Mouse (Mus musculus): ENCODE results near the gene Spon1. TPM values are rescaled to one million over a fixed set of nuclear protein-coding genes. Genes with fewer than 3 reads are reported as not detected.

Gene Spon1
- polyA plus RNA-seq, 1 experiment from 2014 or later, result 4.7 TPM

DNA sequence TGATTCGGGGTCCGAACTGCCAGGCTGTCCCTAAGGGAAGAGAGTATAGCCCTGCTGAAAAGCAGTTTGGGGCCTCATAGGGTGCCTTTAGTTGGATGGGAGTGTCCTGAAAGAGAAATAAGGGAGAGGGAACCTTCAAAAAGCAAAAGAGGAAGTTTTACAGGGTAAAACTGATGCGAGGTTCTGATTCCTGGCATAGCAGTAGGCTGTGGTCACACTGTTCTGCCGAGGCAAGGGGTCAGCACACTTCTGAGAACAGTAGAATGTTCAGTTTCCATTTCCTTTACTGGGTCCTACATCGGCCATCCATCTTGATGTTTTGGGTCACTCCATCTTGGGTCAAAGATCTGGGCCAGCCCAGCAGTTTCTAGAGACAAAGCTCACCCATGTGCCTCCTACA, 14.5 kb downstream of the Spon1 start:
- ATAC-seq (ENCODE audit: insufficient number of reproducible peaks, insufficient read depth, low FRiP score, low TSS enrichment, low read depth), result no peak
- H3K27me3 ChIP-seq, result no peaks in the 10 kb centered on the region
- H3K4me2 ChIP-seq, result no peak overlapping the region
- WGBS, result 86% methylated on average over 5 of the region's 5 CpGs
- no peaks in the 10 kb centered on the region for H3K9me3 ChIP-seq
- no peak overlapping the region for H3K27ac ChIP-seq
- no peak overlapping the region for H3K9ac ChIP-seq (replicated peaks)
- H3K36me3 ChIP-seq, result no peaks in the 10 kb centered on the region
- H3K4me1 ChIP-seq (replicated peaks), result no peaks in the 10 kb centered on the region
- no peak overlapping the region for H3K4me3 ChIP-seq (replicated peaks)

DNA sequence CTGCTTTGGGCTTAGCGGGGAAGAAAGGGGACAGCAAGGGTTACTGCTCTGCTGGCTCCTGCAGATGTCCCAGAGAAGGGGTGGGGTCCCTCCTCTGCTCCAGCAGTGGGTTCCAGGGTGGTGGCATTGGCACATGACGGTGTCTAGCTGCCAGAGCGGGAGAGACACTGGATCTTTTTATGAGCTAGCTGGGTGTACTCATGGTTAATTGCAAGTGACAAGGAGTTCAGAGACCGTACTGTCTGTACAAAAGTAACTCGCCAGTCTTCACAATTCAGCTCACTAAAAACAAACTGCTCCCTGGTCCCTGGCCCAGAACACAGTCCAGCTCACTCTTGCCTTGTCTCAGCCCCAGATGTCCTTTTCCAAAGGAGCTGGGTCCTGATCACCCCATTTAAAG, 26.2 kb downstream of the Spon1 start:
- no peak overlapping the region for H3K27ac ChIP-seq
- H3K4me1 ChIP-seq (replicated peaks), result no peaks in the 10 kb centered on the region
- H3K36me3 ChIP-seq, result no peaks in the 10 kb centered on the region
- H3K9ac ChIP-seq (replicated peaks), result no peak overlapping the region
- no peak for ATAC-seq (ENCODE audit: insufficient number of reproducible peaks, insufficient read depth, low FRiP score, low TSS enrichment, low read depth)
- H3K4me2 ChIP-seq, result no peak overlapping the region
- WGBS, result 66% methylated on average over 5 of the region's 5 CpGs
- H3K27me3 ChIP-seq, result no peaks in the 10 kb centered on the region
- 0 out of 2 replicates have a peak, but pooled peaks cover 3% of the 10 kb centered on the region for H3K9me3 ChIP-seq
- H3K4me3 ChIP-seq (replicated peaks), result no peak overlapping the region

DNA sequence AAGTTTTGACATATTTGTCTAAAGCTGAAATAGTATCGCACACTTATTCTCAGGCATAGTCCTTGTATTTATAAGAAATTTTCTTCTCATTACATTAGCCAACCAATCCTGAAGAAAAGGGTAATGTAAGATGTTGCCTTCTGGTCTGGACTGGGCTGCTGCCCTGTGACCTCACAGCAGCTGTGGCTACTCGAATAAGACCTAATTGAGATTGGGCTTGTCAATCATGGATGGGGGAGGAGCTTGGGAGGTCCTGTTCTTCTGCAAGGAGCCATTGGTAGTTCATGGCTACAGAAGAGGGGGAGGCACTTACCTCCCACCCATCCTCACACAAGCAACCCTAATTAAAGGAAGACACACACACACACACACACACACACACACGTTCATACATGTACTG, 27.1 kb downstream of the Spon1 start:
- no peaks in the 10 kb centered on the region for H3K36me3 ChIP-seq
- no peak for ATAC-seq (ENCODE audit: insufficient number of reproducible peaks, insufficient read depth, low FRiP score, low TSS enrichment, low read depth)
- H3K9me3 ChIP-seq, result 0 out of 2 replicates have a peak, but pooled peaks cover 3% of the 10 kb centered on the region
- H3K27ac ChIP-seq, result no peak overlapping the region
- H3K27me3 ChIP-seq, result no peaks in the 10 kb centered on the region
- no peak overlapping the region for H3K9ac ChIP-seq (replicated peaks)
- H3K4me3 ChIP-seq (replicated peaks), result no peak overlapping the region
- H3K4me2 ChIP-seq, result no peak overlapping the region
- H3K4me1 ChIP-seq (replicated peaks), result no peaks in the 10 kb centered on the region
- WGBS, result 72% methylated on average over 3 of the region's 3 CpGs

DNA sequence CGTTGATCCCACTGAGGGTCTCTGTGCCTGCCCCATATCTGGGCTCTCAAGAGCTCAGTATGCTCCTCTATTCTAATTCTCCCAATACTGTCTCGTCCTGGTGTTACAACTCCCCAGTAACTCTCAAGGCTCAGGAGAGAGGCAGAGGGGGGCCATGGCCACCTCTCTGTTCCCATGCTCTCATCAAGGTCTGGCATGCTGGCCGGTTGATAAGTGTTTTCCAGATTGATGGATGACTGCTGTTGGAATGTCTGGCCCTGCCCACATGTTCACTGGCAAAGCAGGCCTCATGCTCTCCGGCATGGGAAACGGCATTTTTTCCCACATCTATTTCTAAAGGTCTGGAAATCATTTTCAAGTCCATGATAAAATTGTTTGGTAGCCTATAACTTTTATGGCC, 29.4 kb downstream of the Spon1 start:
- Histone ChIP-seq H3K4me2 (no peak overlapping the region), H3K9me3 (0 out of 2 replicates have a peak, but pooled peaks cover 3% of the 10 kb centered on the region), H3K36me3 (no peaks in the 10 kb centered on the region), H3K4me3 (replicated peaks) (no peak overlapping the region), H3K27ac (no peak overlapping the region), H3K4me1 (replicated peaks) (no peaks in the 10 kb centered on the region), H3K27me3 (no peaks in the 10 kb centered on the region), H3K9ac (replicated peaks) (no peak overlapping the region)
- no peak for ATAC-seq (ENCODE audit: insufficient number of reproducible peaks, insufficient read depth, low FRiP score, low TSS enrichment, low read depth)
- WGBS, result 52% methylated on average over 5 of the region's 5 CpGs

DNA sequence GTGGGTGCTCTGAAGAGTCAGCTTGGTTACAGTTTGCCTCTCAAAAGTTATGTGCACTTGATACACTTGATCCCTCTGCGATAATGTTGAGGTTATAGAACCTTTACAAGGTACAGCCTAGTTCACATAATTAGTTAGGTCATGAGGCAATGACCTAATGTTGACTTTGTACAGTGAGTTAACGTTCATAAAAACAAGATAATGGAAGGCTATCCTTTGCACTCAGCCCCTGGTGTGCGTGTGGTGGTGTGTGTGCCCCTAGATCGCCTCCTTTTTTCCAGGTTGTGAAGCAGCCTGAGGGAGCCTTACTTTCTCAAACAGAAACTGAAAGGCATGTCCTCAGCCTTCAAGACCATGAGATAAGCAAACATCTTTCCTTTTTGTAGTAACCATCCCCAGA, 31.3 kb downstream of the Spon1 start:
- no peak overlapping the region for H3K27ac ChIP-seq
- no peak for ATAC-seq (ENCODE audit: insufficient number of reproducible peaks, insufficient read depth, low FRiP score, low TSS enrichment, low read depth)
- no peaks in the 10 kb centered on the region for H3K4me1 ChIP-seq (replicated peaks)
- no peaks in the 10 kb centered on the region for H3K27me3 ChIP-seq
- no peak overlapping the region for H3K4me3 ChIP-seq (replicated peaks)
- H3K36me3 ChIP-seq, result no peaks in the 10 kb centered on the region
- no peak overlapping the region for H3K9ac ChIP-seq (replicated peaks)
- WGBS, result 88% methylated on average over 4 of the region's 4 CpGs
- 0 out of 2 replicates have a peak, but pooled peaks cover 3% of the 10 kb centered on the region for H3K9me3 ChIP-seq
- H3K4me2 ChIP-seq, result no peak overlapping the region

DNA sequence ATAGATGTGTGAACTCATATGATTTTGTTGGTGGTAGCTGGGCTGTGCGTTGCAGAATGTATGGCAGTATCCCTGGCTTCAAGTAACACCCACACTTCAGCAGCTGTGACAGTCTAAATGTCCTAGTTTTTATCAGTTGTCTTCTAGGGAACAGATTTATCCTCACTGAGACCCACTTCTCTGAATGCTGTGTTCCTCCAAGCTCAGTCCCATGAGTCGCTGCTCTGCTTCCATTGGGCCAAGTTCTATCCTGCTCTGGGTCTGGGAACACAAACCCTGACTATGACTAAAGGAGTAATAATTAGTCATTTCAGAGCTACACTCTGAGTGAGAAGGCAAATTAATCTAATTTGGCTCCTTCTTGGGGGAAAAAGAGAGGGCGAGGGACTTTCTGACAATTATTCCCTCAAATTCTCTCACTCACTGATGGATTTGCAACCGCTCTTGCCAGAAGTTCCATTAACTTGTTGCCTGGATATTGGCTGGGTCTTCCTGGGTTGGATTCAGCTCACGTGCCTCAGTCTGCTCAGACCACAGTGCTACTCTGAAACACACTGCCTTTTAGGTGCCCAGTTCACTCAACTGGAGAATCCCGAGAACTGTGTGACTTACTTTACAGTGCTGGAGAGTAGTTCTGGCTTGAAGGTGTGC, 32.9 kb downstream of the Spon1 start:
- H3K4me3 ChIP-seq (replicated peaks), result no peak overlapping the region
- H3K9ac ChIP-seq (replicated peaks), result no peak overlapping the region
- H3K4me2 ChIP-seq, result no peak overlapping the region
- no peaks in the 10 kb centered on the region for H3K36me3 ChIP-seq
- H3K27ac ChIP-seq, result no peak overlapping the region
- no peaks in the 10 kb centered on the region for H3K27me3 ChIP-seq
- no peaks in the 10 kb centered on the region for H3K4me1 ChIP-seq (replicated peaks)
- 0 out of 2 replicates have a peak, but pooled peaks cover 3% of the 10 kb centered on the region for H3K9me3 ChIP-seq
- ATAC-seq (ENCODE audit: insufficient number of reproducible peaks, insufficient read depth, low FRiP score, low TSS enrichment, low read depth), result no peak
- 92% methylated on average over 6 of the region's 6 CpGs for WGBS

DNA sequence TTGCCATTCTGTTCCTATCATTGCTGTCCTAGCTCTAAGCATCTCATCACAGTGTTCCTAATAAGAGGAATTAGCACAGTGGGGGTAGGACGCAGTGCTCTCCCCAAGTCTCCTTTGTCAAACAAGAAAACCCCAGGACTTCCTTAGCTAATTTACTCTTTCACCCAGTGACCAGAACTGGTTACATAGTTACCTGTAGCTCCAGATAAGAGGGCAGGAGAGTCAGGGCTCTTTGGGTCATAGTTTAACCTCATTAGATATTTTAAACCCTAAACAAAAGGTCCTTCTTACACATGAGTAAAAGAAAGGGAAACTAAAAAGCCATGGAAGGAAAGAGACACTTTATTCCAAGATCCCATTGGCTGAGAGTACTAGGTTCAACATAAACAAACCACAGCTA, 44.0 kb downstream of the Spon1 start:
- Histone ChIP-seq H3K4me1 (replicated peaks) (no peaks in the 10 kb centered on the region), H3K4me3 (replicated peaks) (no peak overlapping the region), H3K9me3 (no peaks in the 10 kb centered on the region), H3K36me3 (no peaks in the 10 kb centered on the region), H3K27me3 (no peaks in the 10 kb centered on the region), H3K4me2 (no peak overlapping the region), H3K27ac (no peak overlapping the region), H3K9ac (replicated peaks) (no peak overlapping the region)
- 80% methylated on average over 1 of the region's 1 CpGs for WGBS
- ATAC-seq (ENCODE audit: insufficient number of reproducible peaks, insufficient read depth, low FRiP score, low TSS enrichment, low read depth), result no peak

DNA sequence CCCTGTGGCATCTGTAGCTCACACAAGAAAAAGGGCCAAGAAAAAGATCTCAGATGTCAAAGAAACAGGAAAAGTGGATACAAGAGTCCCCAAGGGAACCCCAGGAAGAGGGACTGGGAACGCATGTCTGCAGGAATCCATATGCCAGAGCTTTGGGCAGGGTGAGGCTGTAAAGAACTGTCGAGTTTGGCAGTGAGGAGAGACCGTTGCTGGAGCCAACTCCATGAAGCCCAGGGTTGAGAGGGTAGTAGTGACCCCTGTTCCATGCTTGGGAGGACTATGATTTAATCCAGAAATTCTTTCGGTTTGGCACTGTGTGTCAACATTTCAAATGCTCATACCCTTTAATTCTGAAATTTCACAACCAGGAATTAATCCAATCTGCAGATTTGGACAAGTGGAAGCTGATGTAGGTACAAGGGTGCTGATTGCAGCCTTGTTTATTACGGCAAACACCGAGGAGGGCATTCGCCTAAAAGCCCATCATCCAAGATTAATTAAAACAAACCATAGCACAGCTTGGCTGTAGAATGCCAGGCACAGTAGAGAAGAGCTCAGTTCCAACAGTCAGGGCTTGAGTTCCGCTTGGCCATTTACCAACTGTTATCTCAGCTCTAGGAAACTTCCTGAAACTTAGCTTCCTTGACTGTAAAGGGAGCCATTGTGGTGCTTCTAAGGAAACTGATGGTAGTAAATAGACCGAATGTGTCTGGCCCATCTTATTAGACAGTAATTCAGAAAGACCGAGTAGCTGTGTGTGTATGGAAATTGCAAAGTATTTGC, 45.8 kb downstream of the Spon1 start:
- WGBS, result 85% methylated on average over 10 of the region's 10 CpGs
- H3K4me3 ChIP-seq (replicated peaks), result no peak overlapping the region
- H3K9ac ChIP-seq (replicated peaks), result no peak overlapping the region
- ATAC-seq (ENCODE audit: insufficient number of reproducible peaks, insufficient read depth, low FRiP score, low TSS enrichment, low read depth), result no peak
- H3K9me3 ChIP-seq, result no peaks in the 10 kb centered on the region
- H3K4me1 ChIP-seq (replicated peaks), result no peaks in the 10 kb centered on the region
- no peaks in the 10 kb centered on the region for H3K36me3 ChIP-seq
- H3K27me3 ChIP-seq, result no peaks in the 10 kb centered on the region
- H3K27ac ChIP-seq, result no peak overlapping the region
- H3K4me2 ChIP-seq, result no peak overlapping the region

DNA sequence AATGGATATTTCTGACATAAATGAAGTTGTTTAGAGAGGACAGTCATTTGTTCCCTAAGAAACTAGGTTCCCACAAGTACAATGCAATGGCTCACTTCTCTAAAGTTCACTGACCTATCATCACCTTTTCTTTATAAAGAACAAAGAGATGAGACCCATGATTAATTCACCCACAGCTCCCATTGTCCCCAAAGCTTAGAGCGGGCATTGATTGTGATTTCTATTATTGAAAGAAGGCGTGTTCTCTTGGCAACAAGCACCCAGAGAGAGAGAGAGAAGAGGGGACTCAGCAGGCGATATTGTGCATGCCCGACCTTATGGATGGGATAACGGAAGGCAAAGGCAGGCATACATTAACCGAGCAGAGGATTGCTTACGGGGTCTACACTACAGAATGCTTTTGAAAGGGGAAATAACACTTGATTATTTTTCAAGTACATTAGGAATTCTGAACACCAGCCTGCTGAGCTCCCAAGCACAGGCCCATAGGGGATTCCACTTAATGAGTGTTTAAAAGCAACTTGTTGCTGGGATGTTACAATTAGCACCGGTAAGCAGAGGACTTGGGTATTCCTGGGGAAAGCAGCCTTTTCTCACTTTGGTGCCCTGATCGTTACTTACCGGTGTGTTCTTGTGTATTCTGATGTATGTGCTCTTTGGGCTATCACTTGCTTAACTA, 48.4 kb downstream of the Spon1 start:
- no peaks in the 10 kb centered on the region for H3K36me3 ChIP-seq
- ATAC-seq (ENCODE audit: insufficient number of reproducible peaks, insufficient read depth, low FRiP score, low TSS enrichment, low read depth), result no peak
- H3K4me1 ChIP-seq (replicated peaks), result no peaks in the 10 kb centered on the region
- H3K27ac ChIP-seq, result no peak overlapping the region
- H3K27me3 ChIP-seq, result no peaks in the 10 kb centered on the region
- H3K9ac ChIP-seq (replicated peaks), result no peak overlapping the region
- H3K4me2 ChIP-seq, result no peak overlapping the region
- no peaks in the 10 kb centered on the region for H3K9me3 ChIP-seq
- H3K4me3 ChIP-seq (replicated peaks), result no peak overlapping the region
- WGBS, result 86% methylated on average over 10 of the region's 10 CpGs

DNA sequence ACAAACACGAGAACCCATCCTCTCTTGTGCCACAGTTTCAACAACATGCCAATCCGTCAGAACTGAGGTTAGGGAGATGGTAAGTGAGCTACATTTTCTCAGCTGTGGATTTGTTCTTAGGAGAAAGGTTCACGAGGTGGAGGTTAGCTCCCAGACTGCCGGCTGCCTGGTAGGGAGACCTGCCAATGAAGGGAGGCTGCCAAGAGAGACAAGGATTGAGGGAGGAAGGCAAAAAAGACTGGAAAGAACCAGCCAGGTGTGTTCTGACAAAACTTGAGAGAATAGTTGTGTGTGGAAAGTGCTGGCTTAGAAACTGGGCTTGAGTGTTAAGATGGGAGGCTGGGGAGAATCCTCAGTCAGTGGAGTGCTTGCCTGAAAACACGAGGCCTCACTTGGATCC, 49.9 kb downstream of the Spon1 start:
- H3K9ac ChIP-seq (replicated peaks), result no peak overlapping the region
- no peak overlapping the region for H3K4me2 ChIP-seq
- no peak overlapping the region for H3K4me3 ChIP-seq (replicated peaks)
- H3K9me3 ChIP-seq, result no peaks in the 10 kb centered on the region
- no peaks in the 10 kb centered on the region for H3K4me1 ChIP-seq (replicated peaks)
- ATAC-seq (ENCODE audit: insufficient number of reproducible peaks, insufficient read depth, low FRiP score, low TSS enrichment, low read depth), result no peak
- no peaks in the 10 kb centered on the region for H3K27me3 ChIP-seq
- no peak overlapping the region for H3K27ac ChIP-seq
- 74% methylated on average over 5 of the region's 5 CpGs for WGBS
- H3K36me3 ChIP-seq, result no peaks in the 10 kb centered on the region

DNA sequence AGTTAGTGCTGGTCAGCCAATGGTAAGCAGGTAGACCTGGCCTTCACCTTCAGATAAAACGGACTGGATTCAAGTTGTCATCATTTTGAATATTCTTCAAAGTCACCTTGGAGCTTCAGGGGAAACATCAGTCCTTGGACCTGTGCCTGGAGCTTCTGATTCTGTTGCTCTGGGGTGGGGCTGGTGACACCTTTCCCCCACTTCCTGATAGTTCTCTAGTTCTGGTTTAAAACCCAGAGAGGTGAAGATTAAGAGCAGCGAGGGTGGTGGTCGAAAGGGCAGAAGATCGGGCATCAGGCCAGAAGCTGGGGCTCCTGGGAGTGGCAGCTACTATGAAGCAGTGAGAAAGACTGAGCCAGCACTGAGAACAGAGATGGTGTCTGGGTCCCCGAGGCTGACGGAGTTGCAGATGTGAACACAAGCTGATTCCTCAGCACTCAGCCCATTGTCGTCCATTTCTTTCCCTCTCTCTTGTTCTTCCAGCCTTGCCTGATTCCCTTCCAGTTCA, 51.1 kb downstream of the Spon1 start:
- Histone ChIP-seq H3K27me3 (no peaks in the 10 kb centered on the region), H3K36me3 (no peaks in the 10 kb centered on the region), H3K9ac (replicated peaks) (no peak overlapping the region), H3K4me2 (no peak overlapping the region), H3K4me1 (replicated peaks) (no peaks in the 10 kb centered on the region), H3K4me3 (replicated peaks) (no peak overlapping the region), H3K9me3 (no peaks in the 10 kb centered on the region), H3K27ac (no peak overlapping the region)
- ATAC-seq (ENCODE audit: insufficient number of reproducible peaks, insufficient read depth, low FRiP score, low TSS enrichment, low read depth), result no peak
- WGBS, result 78% methylated on average over 7 of the region's 7 CpGs

Measured in limb, embryonic 12.5 days (tissue).